Mouse (Mus musculus) small intestine, adult 10 weeks (tissue): Measurements from ENCODE around the gene Scnn1b. TPM values are rescaled to one million over a fixed set of nuclear protein-coding genes. Genes with fewer than 3 reads are reported as not detected.

ENCODE experiments used
- polyA plus RNA-seq: library from polyadenylated mRNA; stranded (reverse); fragments of 350-450 nt; fragmentation: Illumina TruSeq; extraction: RNeasy Lipid Tissue Mini Kit (QIAGEN cat#74804); gene quantifications from one replicate; pipeline ENCODE4 v1.2.3, GENCODE M21; 2014; ENCODE audit warnings: low replicate concordance

The Scnn1b gene
- polyA plus RNA-seq: not detected

GRCm38 (mm10) chr7:121864858-121865585, at the start of gene Scnn1b:
TSS of gene Scnn1b (plus strand) at chr7:121865038.

Other genes starting within 250 kb of the Scnn1b start
- 3.0 TPM for gene Usp31, start 157.8 kb upstream of the Scnn1b start, polyA plus RNA-seq
- gene Scnn1g, start 130.6 kb upstream of the Scnn1b start, polyA plus RNA-seq: not detected
- gene Cog7, start 116.7 kb downstream of the Scnn1b start, polyA plus RNA-seq: 6.9 TPM
- 1.4 TPM for gene Gga2, start 156.2 kb downstream of the Scnn1b start, polyA plus RNA-seq
- 32.7 TPM for gene Ubfd1, start 202.1 kb downstream of the Scnn1b start, polyA plus RNA-seq
- 1.3 TPM for gene Ears2, start 202.2 kb downstream of the Scnn1b start, polyA plus RNA-seq
- 961 TPM for gene Ndufab1, start 236.8 kb downstream of the Scnn1b start, polyA plus RNA-seq